Mouse (Mus musculus) stomach, embryonic 14.5 days (tissue): Measurements from ENCODE around the gene Zbp1. TPM values are rescaled to one million over a fixed set of nuclear protein-coding genes. Genes with fewer than 3 reads are reported as not detected.

ENCODE experiments used
- ATAC-seq: fragments of 200-750 bp; cut with Nextera tagmentation; 2 replicates; pipeline ENCODE4 v1.8.0; 2017; ENCODE audit warnings: low read depth, moderate TSS enrichment; ENCODE audit not compliant: insufficient number of reproducible peaks, insufficient read depth, low FRiP score
- H3K27ac ChIP-seq: fragments of 300-500 bp; sonication (generic); 2 replicates; pipeline ENCODE4 v1.5.1; 2014; ENCODE audit warnings: mild to moderate bottlenecking, low read length, moderate library complexity, mixed read lengths
- H3K27me3 ChIP-seq: fragments of 300-500 bp; sonication (generic); 2 replicates; pipeline ENCODE4 v1.6.1; 2014; ENCODE audit warnings: low read length, control low read depth, mixed read lengths; ENCODE audit not compliant: control insufficient read depth, insufficient read depth
- H3K36me3 ChIP-seq: fragments of 300-500 bp; sonication (generic); 2 replicates; pipeline ENCODE4 v1.6.1; 2014; ENCODE audit warnings: mild to moderate bottlenecking, control low read depth, low read length, moderate library complexity, mixed read lengths; ENCODE audit not compliant: control insufficient read depth, insufficient read depth
- H3K4me1 ChIP-seq: fragments of 300-500 bp; sonication (generic); 2 replicates; pipeline ENCODE4 v1.6.1; 2014; ENCODE audit warnings: low read length, control low read depth, mixed read lengths; ENCODE audit not compliant: control insufficient read depth, insufficient read depth
- H3K4me2 ChIP-seq: fragments of 300-500 bp; sonication (generic); replicated peaks from 2 replicates; pipeline ENCODE4 v1.6.1; 2014; ENCODE audit warnings: low read depth, low read length, control low read depth
- H3K4me3 ChIP-seq: fragments of 300-500 bp; sonication (generic); 2 replicates; pipeline ENCODE4 v1.5.1; 2014; ENCODE audit warnings: low read depth, low read length, control low read depth
- H3K9ac ChIP-seq: fragments of 300-500 bp; sonication (generic); replicated peaks from 2 replicates; pipeline ENCODE4 v1.6.1; 2014; ENCODE audit warnings: low read depth, mild to moderate bottlenecking, control low read depth, low read length, moderate library complexity, mixed read lengths
- H3K9me3 ChIP-seq: fragments of 300-500 bp; sonication (generic); 2 replicates; pipeline ENCODE4 v1.6.1; 2016; ENCODE audit warnings: low read depth, low read length, control low read depth; ENCODE audit not compliant: control insufficient read depth
- WGBS: fragments of 180-500 bp; shearing (Covaris S2); extraction: QIAGEN DNeasy Blood & Tissue Kit; methylation state at CpG from one replicate; pipeline ENCODE4 v1.1.7; 2014; 5-methylcytosine and 5-hydroxymethylcytosine counted together
- polyA plus RNA-seq: library from polyadenylated mRNA; unstranded; fragments of >200 nt; fragmentation: Nextera tagmentation; extraction: Ambion mirVana; gene quantifications from 2 replicates; pipeline ENCODE4 v1.2.1, GENCODE M21; 2014

Gene Zbp1
- polyA plus RNA-seq, 1 experiment from 2014 or later: 0.91 TPM

DNA sequence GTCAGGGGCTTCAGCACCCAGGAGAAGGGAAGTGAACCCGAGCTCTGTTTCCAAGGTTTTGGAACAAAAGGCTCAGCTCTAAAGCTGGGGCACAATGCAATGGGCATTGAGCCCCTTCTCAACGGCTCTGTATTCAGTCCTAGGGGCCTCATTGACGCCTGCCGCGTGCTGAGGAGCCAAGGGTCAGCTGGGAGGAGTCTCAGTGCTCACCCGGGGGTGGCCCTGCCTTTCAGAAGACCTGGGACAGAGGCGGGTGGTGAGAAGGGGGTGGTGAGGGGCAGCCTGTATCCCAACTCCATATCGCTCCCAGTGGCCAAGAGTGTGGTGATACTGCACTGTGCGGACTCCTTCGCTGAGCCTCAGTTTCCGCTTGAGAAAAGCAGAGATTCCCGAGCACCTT, 24.2 kb upstream of the Zbp1 start:
- H3K9me3 ChIP-seq: no peaks in the 10 kb centered on the region
- H3K4me2 ChIP-seq: no peak overlapping the region
- no peaks in the 10 kb centered on the region; the same call in 1 of the 2 replicates for H3K36me3 ChIP-seq
- ATAC-seq: peak; percentile 14; the same call in 1 of the 2 replicates
- no peak overlapping the region for H3K9ac ChIP-seq
- H3K27ac ChIP-seq: no peak overlapping the region
- WGBS: 42% methylated on average over 12 of the region's 12 CpGs
- H3K4me1 ChIP-seq: peaks cover 53% of the 10 kb centered on the region
- H3K4me3 ChIP-seq: no peak overlapping the region
- no peaks in the 10 kb centered on the region for H3K27me3 ChIP-seq

DNA sequence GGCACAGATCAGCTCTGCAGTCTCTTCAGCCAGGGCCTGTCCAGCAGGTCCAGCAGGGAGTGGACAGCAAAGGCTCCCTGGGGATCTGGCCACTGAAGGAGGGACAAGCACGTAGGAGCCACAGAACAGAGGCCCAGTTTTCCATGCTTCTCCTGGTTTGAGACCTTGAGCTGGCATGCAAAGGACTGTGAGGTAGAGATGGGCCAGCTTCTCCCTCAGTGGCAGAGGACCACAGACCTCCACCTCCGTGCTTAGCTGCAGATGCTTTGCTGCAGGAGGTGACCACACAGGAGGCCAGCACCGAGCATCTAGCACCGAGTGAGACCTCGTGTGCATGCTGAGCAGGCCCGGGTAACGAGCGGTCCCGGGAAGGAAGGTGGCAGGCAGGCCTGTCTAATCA, 22.0 kb upstream of the Zbp1 start:
- no peak for ATAC-seq
- Histone ChIP-seq H3K27ac (no peak overlapping the region), H3K9me3 (no peaks in the 10 kb centered on the region), H3K4me1 (peaks cover 53% of the 10 kb centered on the region), H3K4me2 (no peak overlapping the region), H3K27me3 (no peaks in the 10 kb centered on the region), H3K36me3 (no peaks in the 10 kb centered on the region; the same call in 1 of the 2 replicates), H3K9ac (no peak overlapping the region), H3K4me3 (no peak overlapping the region)
- 51% methylated on average over 9 of the region's 9 CpGs for WGBS

DNA sequence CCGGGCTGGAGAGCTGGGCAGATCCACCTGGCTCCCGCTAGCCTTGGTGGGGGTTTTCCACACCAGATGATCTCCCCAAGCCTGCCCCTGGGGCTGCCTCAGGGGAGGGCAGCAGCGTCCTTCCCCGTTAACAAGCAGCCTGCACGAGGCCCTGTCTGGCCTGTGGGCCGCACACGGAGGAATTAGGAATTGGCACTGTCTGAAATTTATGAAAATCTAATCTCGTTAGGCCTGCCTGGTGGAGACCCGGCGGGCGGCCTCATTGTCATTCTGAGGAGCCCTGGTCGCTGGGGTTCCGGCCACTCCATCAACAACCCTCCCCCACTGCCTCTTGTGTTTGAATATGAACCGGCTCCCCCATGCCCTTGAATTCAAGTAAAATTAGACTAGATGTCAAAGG, 19.8 kb upstream of the Zbp1 start:
- H3K9me3 ChIP-seq: no peaks in the 10 kb centered on the region
- H3K4me3 ChIP-seq: no peak overlapping the region
- H3K27me3 ChIP-seq: no peaks in the 10 kb centered on the region
- no peak overlapping the region for H3K9ac ChIP-seq
- peaks cover under 1% of the 10 kb centered on the region; the same call in 1 of the 2 replicates for H3K36me3 ChIP-seq
- no peak overlapping the region for H3K27ac ChIP-seq
- ATAC-seq: no peak
- H3K4me1 ChIP-seq: peaks cover 59% of the 10 kb centered on the region
- 22% methylated on average over 14 of the region's 14 CpGs for WGBS
- H3K4me2 ChIP-seq: no peak overlapping the region

DNA sequence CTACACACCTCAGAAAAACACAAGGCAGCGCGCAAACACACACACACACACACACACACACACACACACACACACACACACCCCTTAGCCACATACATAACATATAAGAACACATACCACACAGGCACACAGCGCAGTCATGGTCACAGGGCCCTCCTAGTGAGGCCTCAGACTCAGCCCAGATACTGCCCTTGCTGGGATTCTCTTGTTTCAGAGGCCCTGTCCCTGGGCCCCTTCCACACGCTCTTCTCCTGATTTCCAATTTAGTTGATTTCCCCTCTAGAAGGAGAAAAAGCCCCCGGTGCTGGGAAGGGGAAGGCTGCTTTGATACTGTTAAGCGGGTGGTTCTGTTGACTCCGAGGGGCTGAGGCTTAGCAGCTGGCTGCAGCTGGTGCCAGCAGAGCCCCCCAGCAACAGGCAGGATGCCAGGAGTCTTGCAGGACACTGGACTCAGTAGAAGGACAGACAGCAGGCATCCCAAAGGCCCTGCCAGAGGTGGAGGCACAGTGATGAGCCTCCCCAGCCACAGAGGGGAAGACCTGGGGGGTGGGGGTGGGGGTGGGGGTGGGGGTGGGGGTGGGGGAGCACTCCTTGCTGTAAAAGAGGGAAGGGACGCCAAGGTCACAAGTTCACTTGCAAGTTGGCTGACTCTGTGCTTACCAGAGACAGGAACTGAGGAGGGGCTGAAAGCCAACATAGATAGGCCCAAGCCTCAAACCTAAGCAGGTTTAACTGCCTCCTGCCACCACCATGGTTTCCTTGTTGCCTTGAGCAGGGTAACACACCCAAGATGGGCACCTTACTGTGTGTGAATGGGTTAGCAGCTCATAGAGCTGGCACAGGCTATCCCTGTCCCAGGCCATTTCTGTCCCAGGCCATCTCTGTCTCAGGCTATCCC, 17.0 kb upstream of the Zbp1 start:
- no peaks in the 10 kb centered on the region for H3K9me3 ChIP-seq
- no peaks in the 10 kb centered on the region for H3K27me3 ChIP-seq
- 33% methylated on average over 8 of the region's 8 CpGs for WGBS
- no peak overlapping the region for H3K9ac ChIP-seq
- H3K4me1 ChIP-seq: peaks cover 51% of the 10 kb centered on the region
- no peak overlapping the region; the same call in 1 of the 2 replicates for H3K4me2 ChIP-seq
- peaks cover 26% of the 10 kb centered on the region for H3K36me3 ChIP-seq
- no peak overlapping the region for H3K4me3 ChIP-seq
- peak overlapping the region; percentile 74 for H3K27ac ChIP-seq
- peak; percentile 57 for ATAC-seq

DNA sequence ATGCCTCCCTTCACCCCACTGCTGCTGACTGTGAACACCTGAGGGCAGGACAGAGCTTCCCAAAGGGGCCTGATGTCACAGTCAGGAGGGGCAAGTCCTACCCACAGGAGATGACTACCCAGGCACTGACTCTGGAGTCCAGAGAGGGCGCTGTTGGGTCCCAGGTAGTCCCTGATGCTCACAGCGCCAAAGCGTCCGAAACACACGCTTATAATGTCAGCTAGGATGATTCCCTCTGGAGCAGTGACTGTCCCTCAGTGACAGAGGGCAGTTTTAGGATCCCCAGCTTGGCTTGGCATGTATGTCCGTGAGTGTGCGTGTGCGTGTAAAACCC, 14.0 kb upstream of the Zbp1 start:
- H3K4me1 ChIP-seq: peaks cover 45% of the 10 kb centered on the region
- WGBS: 85% methylated on average over 8 of the region's 8 CpGs
- H3K4me2 ChIP-seq: no peak overlapping the region
- no peaks in the 10 kb centered on the region for H3K27me3 ChIP-seq
- ATAC-seq: no peak
- H3K9ac ChIP-seq: no peak overlapping the region
- H3K4me3 ChIP-seq: no peak overlapping the region
- H3K27ac ChIP-seq: 0 out of 2 replicates have a peak overlapping the region, but pooled peaks have one; percentile 8
- peaks cover 49% of the 10 kb centered on the region for H3K36me3 ChIP-seq
- H3K9me3 ChIP-seq: no peaks in the 10 kb centered on the region

DNA sequence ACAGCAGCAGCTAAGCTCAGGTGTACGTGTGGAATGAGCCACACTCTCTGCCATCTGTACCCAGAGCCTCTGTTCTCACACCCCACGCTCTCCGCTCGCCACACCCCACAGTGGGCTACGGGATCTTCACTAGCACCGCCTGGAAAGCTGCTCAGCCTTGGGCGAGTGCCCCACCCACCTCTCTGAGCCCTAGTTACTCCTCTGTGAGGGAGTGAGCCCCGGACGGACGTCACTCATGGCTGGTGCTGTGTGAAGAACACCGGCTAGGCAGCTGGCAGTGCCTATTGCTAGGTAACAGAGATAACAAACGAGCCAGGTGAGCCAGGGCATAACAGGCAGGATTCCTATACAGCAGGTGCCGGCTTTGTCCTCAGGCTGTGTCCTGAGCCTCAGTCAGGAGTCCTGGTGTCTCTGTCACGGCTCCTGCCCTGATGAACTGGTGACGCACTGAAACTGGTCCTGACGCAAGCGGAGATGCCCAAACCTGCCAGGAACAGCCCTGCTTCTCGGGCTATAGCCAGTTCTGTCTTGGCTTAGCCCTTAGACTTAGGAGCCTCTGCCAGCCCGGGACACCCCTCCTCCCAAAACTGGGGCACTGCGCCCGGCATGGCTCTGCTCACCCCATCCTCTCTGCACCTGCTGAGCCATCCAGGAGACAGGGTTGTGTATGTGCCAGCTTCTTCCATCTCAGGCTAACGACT, 13.5 kb upstream of the Zbp1 start:
- 69% methylated on average over 22 of the region's 22 CpGs for WGBS
- Histone ChIP-seq H3K9me3 (no peaks in the 10 kb centered on the region), H3K4me2 (no peak overlapping the region), H3K36me3 (peaks cover 51% of the 10 kb centered on the region), H3K9ac (no peak overlapping the region), H3K4me3 (no peak overlapping the region), H3K27ac (no peak overlapping the region), H3K27me3 (no peaks in the 10 kb centered on the region), H3K4me1 (peaks cover 42% of the 10 kb centered on the region)
- ATAC-seq: no peak

DNA sequence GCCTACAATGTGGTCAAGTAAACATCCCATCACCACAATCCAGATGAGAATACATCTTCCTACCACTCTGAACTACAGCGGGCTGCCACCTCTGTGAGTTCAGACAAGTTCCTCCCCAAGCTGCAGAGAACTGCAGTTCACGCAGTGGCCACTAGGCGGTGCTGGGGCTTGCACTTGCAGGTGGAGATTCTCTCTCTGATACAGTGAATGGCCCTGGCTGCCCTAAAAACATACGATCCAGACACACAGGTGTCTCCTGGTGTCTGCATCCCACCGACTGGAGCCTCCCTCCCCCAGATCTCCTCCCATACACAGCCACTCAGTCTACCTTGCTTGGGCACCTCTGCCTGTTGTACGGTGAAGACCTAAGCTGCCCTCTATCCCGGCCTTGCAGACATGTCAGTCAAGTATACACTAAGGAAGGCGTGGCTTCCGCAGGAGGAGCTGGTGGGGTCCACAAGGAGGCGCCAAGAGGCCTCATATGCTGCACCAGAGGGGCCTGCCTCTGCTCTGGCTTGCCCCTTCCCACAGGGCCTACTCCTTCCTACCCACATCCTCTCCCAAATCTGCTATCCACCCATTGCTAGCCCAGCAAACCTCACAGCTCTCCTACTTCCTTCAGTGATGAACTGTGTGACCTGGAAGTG, 11.0 kb upstream of the Zbp1 start:
- Histone ChIP-seq H3K4me1 (peaks cover 23% of the 10 kb centered on the region), H3K36me3 (peaks cover 59% of the 10 kb centered on the region), H3K9ac (no peak overlapping the region), H3K4me3 (no peak overlapping the region), H3K27ac (no peak overlapping the region), H3K27me3 (no peaks in the 10 kb centered on the region), H3K4me2 (no peak overlapping the region), H3K9me3 (no peaks in the 10 kb centered on the region)
- WGBS: 5% methylated on average over 10 of the region's 10 CpGs
- ATAC-seq: peak; percentile 70; the same call in 1 of the 2 replicates

DNA sequence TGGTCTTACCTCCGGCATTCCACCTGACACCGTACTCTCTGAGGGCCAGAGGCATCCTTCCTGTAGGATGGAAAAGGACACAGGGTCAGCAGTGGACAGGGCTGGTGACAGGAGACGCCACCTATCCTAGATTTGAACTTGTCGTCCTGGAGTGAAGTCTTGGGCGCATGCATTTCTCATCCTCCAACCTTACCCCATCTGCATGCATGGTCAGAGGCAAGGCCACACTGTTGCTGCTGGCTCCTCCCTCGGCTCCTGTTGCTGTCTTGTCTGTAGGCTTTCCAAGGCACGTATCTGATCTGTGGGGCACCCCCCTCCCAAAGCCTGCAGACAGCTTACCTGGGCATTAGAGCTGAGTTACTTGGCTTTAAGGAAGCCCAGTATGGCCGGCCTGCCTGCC, 9.8 kb upstream of the Zbp1 start:
- 84% methylated on average over 8 of the region's 8 CpGs for WGBS
- ATAC-seq: no peak
- no peaks in the 10 kb centered on the region for H3K27me3 ChIP-seq

More for the DNA sequence above, 9.8 kb upstream of the Zbp1 start:
- Histone ChIP-seq H3K27ac (no peak overlapping the region), H3K4me2 (no peak overlapping the region), H3K36me3 (peaks cover 59% of the 10 kb centered on the region), H3K4me3 (no peak overlapping the region), H3K9ac (no peak overlapping the region), H3K9me3 (no peaks in the 10 kb centered on the region), H3K4me1 (peaks cover 16% of the 10 kb centered on the region; the same call in 1 of the 2 replicates)
